Mouse (Mus musculus): ENCODE data around the gene Zmiz1. TPM values are rescaled to one million over a fixed set of nuclear protein-coding genes. Genes with fewer than 3 reads are reported as not detected.
A peak's percentile ranks its signal among the peaks of the same experiment; 100 is the strongest.

Zmiz1 gene
- 22.5 and 27.4 TPM in 2 replicates for polyA plus RNA-seq (2011; ENCODE audit: insufficient read depth, insufficient read length, low read depth, missing spikeins)

- Histone ChIP-seq H3K4me1 (ENCODE audit: control insufficient read depth, insufficient read depth, low read length) (no peaks in the 10 kb centered on the region), H3K27ac (ENCODE audit: insufficient read depth, low read length) (no peak within 1 kb of the TSS)
Measured at GRCm38 (mm10) chr14:25459016-25459393, at the start of gene Zmiz1. Zmiz1 (plus strand) TSS chr14:25459185.

GRCm38 (mm10) chr14:25411848-25412527 lies 47.0 kb upstream of the Zmiz1 start:
- Histone ChIP-seq H3K27me3 (ENCODE audit: control insufficient read depth, insufficient read depth, low read length, poor library complexity, severe bottlenecking) (no peaks in the 10 kb centered on the region), H3K9ac (ENCODE audit: low read depth, poor library complexity, severe bottlenecking) (no peak overlapping the region), H3K27ac (ENCODE audit: insufficient read depth, low read length) (no peak overlapping the region), H3K4me1 (ENCODE audit: control insufficient read depth, insufficient read depth, low read length) (no peaks in the 10 kb centered on the region), H3K4me3 (ENCODE audit: low read depth, low read length) (no peak overlapping the region), H3K36me3 (ENCODE audit: control insufficient read depth, insufficient read depth, low read length, poor library complexity, severe bottlenecking) (no peaks in the 10 kb centered on the region), H3K9me3 (replicated peaks; ENCODE audit: control insufficient read depth, insufficient read depth, low read length, poor library complexity, severe bottlenecking) (no peaks in the 10 kb centered on the region)
- no peak for TF ChIP-seq POLR2A (IDR thresholded peaks at IDR 0.05; ENCODE audit: insufficient read depth, low read length)

More at GRCm38 (mm10) chr14:25459016-25459393, at the start of gene Zmiz1:
- Histone ChIP-seq H3K9ac (ENCODE audit: low read depth, poor library complexity, severe bottlenecking) (peak within 1 kb of the TSS; percentile 65), H3K4me3 (ENCODE audit: low read depth, low read length) (peak within 1 kb of the TSS; percentile 75), H3K36me3 (ENCODE audit: control insufficient read depth, insufficient read depth, low read length, poor library complexity, severe bottlenecking) (no peaks in the 10 kb centered on the region), H3K9me3 (replicated peaks; ENCODE audit: control insufficient read depth, insufficient read depth, low read length, poor library complexity, severe bottlenecking) (no peaks in the 10 kb centered on the region), H3K27me3 (ENCODE audit: control insufficient read depth, insufficient read depth, low read length, poor library complexity, severe bottlenecking) (peaks cover 6% of the 10 kb centered on the region)
- TF ChIP-seq POLR2A (IDR thresholded peaks at IDR 0.05; ENCODE audit: insufficient read depth, low read length) = no peak
- no peak; the same call in 1 of the 2 replicates for TF ChIP-seq EP300 (IDR thresholded peaks at IDR 0.05; ENCODE audit: insufficient read depth, low read depth, low read length)
- TF ChIP-seq CTCF (IDR thresholded peaks at IDR 0.05; ENCODE audit: low read depth, low read length) = no peak

- Histone ChIP-seq H3K27me3 (ENCODE audit: control insufficient read depth, insufficient read depth, low read length, poor library complexity, severe bottlenecking) (no peaks in the 10 kb centered on the region), H3K4me3 (ENCODE audit: low read depth, low read length) (no peak overlapping the region), H3K9me3 (replicated peaks; ENCODE audit: control insufficient read depth, insufficient read depth, low read length, poor library complexity, severe bottlenecking) (no peaks in the 10 kb centered on the region), H3K4me1 (ENCODE audit: control insufficient read depth, insufficient read depth, low read length) (no peaks in the 10 kb centered on the region), H3K27ac (ENCODE audit: insufficient read depth, low read length) (no peak overlapping the region), H3K36me3 (ENCODE audit: control insufficient read depth, insufficient read depth, low read length, poor library complexity, severe bottlenecking) (no peaks in the 10 kb centered on the region), H3K9ac (ENCODE audit: low read depth, poor library complexity, severe bottlenecking) (no peak overlapping the region)
- no peak for TF ChIP-seq CTCF (IDR thresholded peaks at IDR 0.05; ENCODE audit: low read depth, low read length)
- TF ChIP-seq POLR2A (IDR thresholded peaks at IDR 0.05; ENCODE audit: insufficient read depth, low read length) = no peak
- no peak for TF ChIP-seq EP300 (IDR thresholded peaks at IDR 0.05; ENCODE audit: insufficient read depth, low read depth, low read length)
Measured at GRCm38 (mm10) chr14:25412811-25413210, 46.2 kb upstream of the Zmiz1 start.

- Histone ChIP-seq H3K27me3 (ENCODE audit: control insufficient read depth, insufficient read depth, low read length, poor library complexity, severe bottlenecking) (no peaks in the 10 kb centered on the region), H3K4me3 (ENCODE audit: low read depth, low read length) (no peak overlapping the region), H3K9me3 (replicated peaks; ENCODE audit: control insufficient read depth, insufficient read depth, low read length, poor library complexity, severe bottlenecking) (no peaks in the 10 kb centered on the region), H3K27ac (ENCODE audit: insufficient read depth, low read length) (no peak overlapping the region), H3K4me1 (ENCODE audit: control insufficient read depth, insufficient read depth, low read length) (no peaks in the 10 kb centered on the region), H3K9ac (ENCODE audit: low read depth, poor library complexity, severe bottlenecking) (no peak overlapping the region), H3K36me3 (ENCODE audit: control insufficient read depth, insufficient read depth, low read length, poor library complexity, severe bottlenecking) (no peaks in the 10 kb centered on the region)
- TF ChIP-seq EP300 (IDR thresholded peaks at IDR 0.05; ENCODE audit: insufficient read depth, low read depth, low read length) (no peak), CTCF (IDR thresholded peaks at IDR 0.05; ENCODE audit: low read depth, low read length) (no peak), POLR2A (IDR thresholded peaks at IDR 0.05; ENCODE audit: insufficient read depth, low read length) (no peak)
Measured at GRCm38 (mm10) chr14:25413510-25413909, 45.5 kb upstream of the Zmiz1 start.

GRCm38 (mm10) chr14:25414115-25414514 lies 44.9 kb upstream of the Zmiz1 start:
- H3K9me3 ChIP-seq (replicated peaks; ENCODE audit: control insufficient read depth, insufficient read depth, low read length, poor library complexity, severe bottlenecking) = no peaks in the 10 kb centered on the region
- TF ChIP-seq POLR2A (IDR thresholded peaks at IDR 0.05; ENCODE audit: insufficient read depth, low read length) (no peak), EP300 (IDR thresholded peaks at IDR 0.05; ENCODE audit: insufficient read depth, low read depth, low read length) (no peak), CTCF (IDR thresholded peaks at IDR 0.05; ENCODE audit: low read depth, low read length) (no peak)
- no peak overlapping the region for H3K9ac ChIP-seq (ENCODE audit: low read depth, poor library complexity, severe bottlenecking)
- no peaks in the 10 kb centered on the region for H3K4me1 ChIP-seq (ENCODE audit: control insufficient read depth, insufficient read depth, low read length)
- no peaks in the 10 kb centered on the region for H3K36me3 ChIP-seq (ENCODE audit: control insufficient read depth, insufficient read depth, low read length, poor library complexity, severe bottlenecking)
- no peaks in the 10 kb centered on the region for H3K27me3 ChIP-seq (ENCODE audit: control insufficient read depth, insufficient read depth, low read length, poor library complexity, severe bottlenecking)
- H3K4me3 ChIP-seq (ENCODE audit: low read depth, low read length) = no peak overlapping the region
- H3K27ac ChIP-seq (ENCODE audit: insufficient read depth, low read length) = no peak overlapping the region

GRCm38 (mm10) chr14:25420001-25420690 lies 38.8 kb upstream of the Zmiz1 start:
- Histone ChIP-seq H3K36me3 (ENCODE audit: control insufficient read depth, insufficient read depth, low read length, poor library complexity, severe bottlenecking) (no peaks in the 10 kb centered on the region), H3K4me1 (ENCODE audit: control insufficient read depth, insufficient read depth, low read length) (no peaks in the 10 kb centered on the region), H3K27ac (ENCODE audit: insufficient read depth, low read length) (no peak overlapping the region), H3K4me3 (ENCODE audit: low read depth, low read length) (no peak overlapping the region), H3K9ac (ENCODE audit: low read depth, poor library complexity, severe bottlenecking) (no peak overlapping the region), H3K27me3 (ENCODE audit: control insufficient read depth, insufficient read depth, low read length, poor library complexity, severe bottlenecking) (no peaks in the 10 kb centered on the region), H3K9me3 (replicated peaks; ENCODE audit: control insufficient read depth, insufficient read depth, low read length, poor library complexity, severe bottlenecking) (no peaks in the 10 kb centered on the region)
- TF ChIP-seq EP300 (IDR thresholded peaks at IDR 0.05; ENCODE audit: insufficient read depth, low read depth, low read length) (no peak), POLR2A (IDR thresholded peaks at IDR 0.05; ENCODE audit: insufficient read depth, low read length) (no peak), CTCF (IDR thresholded peaks at IDR 0.05; ENCODE audit: low read depth, low read length) (no peak)
